Mouse (Mus musculus) layer of hippocampus, adult 8-10 months (tissue): Measurements from ENCODE around the gene Ttbk1. TPM values are rescaled to one million over a fixed set of nuclear protein-coding genes. Genes with fewer than 3 reads are reported as not detected.
"Not testable (repeated sequence)": the region's sequence is repeated elsewhere in the genome, so short reads cannot be mapped to it uniquely, and the experiment has no call there.

Experiments used
- DNase-seq, 2 experiments: peaks; one replicate each; pipeline ENCODE4 v3.0.0; 2022; ENCODE audit warnings: low spot score in 2 of 2
- total RNA-seq, 4 experiments: library from RNA; stranded (reverse); gene quantifications; 2 replicates each; pipeline ENCODE4 v1.2.4; 2022

The Ttbk1 gene
- 100 to 1,000 TPM; 101 to 124 (median 111) TPM for total RNA-seq

GRCm38 (mm10) chr17:46487431-46487830 lies at the start of gene Ttbk1:
Gene Ttbk1, minus strand, starts transcription at chr17:46487675.
- DNase-seq, result peak in 1 of 2 experiments; percentile 53

GRCm38 (mm10) chr17:46525579-46526307 lies 38.3 kb upstream of the Ttbk1 start:
- DNase-seq, result peak in 1 of 2 experiments; percentile 62

- DNase-seq, result no peak
Measured at GRCm38 (mm10) chr17:46525065-46525464, 37.6 kb upstream of the Ttbk1 start.

- no peak for DNase-seq
Measured at GRCm38 (mm10) chr17:46521963-46522668, 34.6 kb upstream of the Ttbk1 start.

- no peak for DNase-seq
Measured at GRCm38 (mm10) chr17:46521174-46521573, 33.7 kb upstream of the Ttbk1 start.

GRCm38 (mm10) chr17:46520385-46520979 lies 33.0 kb upstream of the Ttbk1 start:
- DNase-seq, result no peak

GRCm38 (mm10) chr17:46519971-46520370 lies 32.5 kb upstream of the Ttbk1 start:
- DNase-seq, result no peak

GRCm38 (mm10) chr17:46513329-46513728 lies 25.9 kb upstream of the Ttbk1 start:
- no peak for DNase-seq

GRCm38 (mm10) chr17:46511059-46511710 lies 23.7 kb upstream of the Ttbk1 start:
- DNase-seq, result no peak

- no peak for DNase-seq
Measured at GRCm38 (mm10) chr17:46505617-46506016, 18.1 kb upstream of the Ttbk1 start.

GRCm38 (mm10) chr17:46503847-46504638 lies 16.6 kb upstream of the Ttbk1 start:
- DNase-seq, result no peak

GRCm38 (mm10) chr17:46502775-46503174 lies 15.3 kb upstream of the Ttbk1 start:
- DNase-seq, result no peak

GRCm38 (mm10) chr17:46497956-46498355 lies 10.5 kb upstream of the Ttbk1 start:
- DNase-seq, result no peak

- DNase-seq, result peak; percentile 68 to 86
Measured at GRCm38 (mm10) chr17:46496623-46497434, 9.4 kb upstream of the Ttbk1 start, which contains the start of gene Dnph1. Gene Dnph1, plus strand, starts transcription at chr17:46496711.

GRCm38 (mm10) chr17:46496081-46496480 lies 8.6 kb upstream of the Ttbk1 start:
- not testable (repeated sequence) for DNase-seq

- no peak for DNase-seq
Measured at GRCm38 (mm10) chr17:46495486-46495885, 8.0 kb upstream of the Ttbk1 start.

GRCm38 (mm10) chr17:46486995-46487394 lies 480 bp downstream of the Ttbk1 start:
- no peak for DNase-seq

GRCm38 (mm10) chr17:46484461-46484875 lies 3.0 kb downstream of the Ttbk1 start:
- no peak for DNase-seq

- no peak for DNase-seq
Measured at GRCm38 (mm10) chr17:46484021-46484431, 3.4 kb downstream of the Ttbk1 start.

GRCm38 (mm10) chr17:46483561-46484001 lies 3.9 kb downstream of the Ttbk1 start:
- peak; percentile 39 to 47 for DNase-seq
